Mouse (Mus musculus): ENCODE results near the gene Tnfrsf9. TPM values are rescaled to one million over a fixed set of nuclear protein-coding genes. Genes with fewer than 3 reads are reported as not detected.
A peak's percentile ranks its signal among the peaks of the same experiment; 100 is the strongest.

Tnfrsf9 gene
- total RNA-seq, 2 experiments from 2014 or later, result 0.27 TPM; not detected in 1

DNA sequence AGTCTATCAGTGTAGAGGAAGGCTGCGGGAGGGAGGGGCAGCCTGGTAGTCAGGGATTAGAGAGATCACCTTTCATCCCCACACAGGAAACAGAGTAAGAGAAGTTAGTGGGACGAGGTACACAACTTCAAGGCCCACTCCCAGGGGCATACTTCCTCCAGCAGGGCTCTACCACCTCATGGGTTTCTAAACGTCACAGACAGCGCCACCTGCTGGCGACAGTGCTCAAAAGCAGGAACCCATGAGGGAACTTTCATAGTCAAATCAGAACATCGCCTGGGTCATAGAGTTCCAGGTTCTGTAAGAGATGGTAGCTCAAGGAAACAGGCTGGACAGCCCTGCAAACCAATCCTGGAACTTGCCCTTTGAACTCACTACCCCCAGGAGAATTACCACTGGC is 75.8 kb downstream of the Tnfrsf9 start:
- peak; percentile 29 for DNase-seq

Other genes starting within 250 kb of the Tnfrsf9 start
- gene Errfi1, start 60.6 kb upstream of the Tnfrsf9 start, total RNA-seq (2021), result 10 to 100 TPM; 17.4 to 23.6 TPM
- 100 to 1,000 TPM; 427 to 492 TPM for gene Park7, start 125 bp upstream of the Tnfrsf9 start, total RNA-seq (2021)
- not detected for gene Uts2, start 82.5 kb downstream of the Tnfrsf9 start, total RNA-seq (2021)
- 10 to 100 TPM; 15.5 to 17.0 TPM for gene Per3, start 130.1 kb downstream of the Tnfrsf9 start, total RNA-seq (2021)
- 10 to 100 TPM; 62.2 to 65.4 TPM for gene Vamp3, start 143.4 kb downstream of the Tnfrsf9 start, total RNA-seq (2021)
- not detected for gene Gm13090, start 175.0 kb downstream of the Tnfrsf9 start, total RNA-seq (2021)

Data from gastrocnemius, postnatal 10 days (tissue).